Mouse (Mus musculus) adrenal gland, postnatal 4 days (tissue): ENCODE results near the gene Gm45785. TPM values are rescaled to one million over a fixed set of nuclear protein-coding genes. Genes with fewer than 3 reads are reported as not detected.

ENCODE experiments used
- DNase-seq, 2 experiments: peaks; one replicate each; pipeline ENCODE4 v3.0.0; 2021 to 2022; ENCODE audit warnings: low spot score in 2 of 2, mixed read lengths in 2 of 2
- total RNA-seq, 2 experiments: library from RNA; stranded (reverse); gene quantifications; 2 replicates each; pipeline ENCODE4 v1.2.3; 2021

Gene Gm45785
- total RNA-seq, 2 experiments from 2014 or later: 1.2 TPM; not detected in 1

- DNase-seq: no peak
Observed at GRCm38 (mm10) chr7:140858746-140859145, 2.6 kb upstream of the Gm45785 start.

- DNase-seq: no peak
Observed at GRCm38 (mm10) chr7:140857550-140858505, 1.7 kb upstream of the Gm45785 start, which contains the start of gene Bet1l. Gene Bet1l (minus strand): TSS chr7:140857577.

GRCm38 (mm10) chr7:140856785-140857549, 836 bp upstream of the Gm45785 start, which contains the start of gene Ric8a:
Gene Ric8a (plus strand): TSS chr7:140856957.
- DNase-seq: peak; percentile 76 to 84

- DNase-seq: no peak
Observed at GRCm38 (mm10) chr7:140855181-140855580, 950 bp downstream of the Gm45785 start.

GRCm38 (mm10) chr7:140854483-140854882, 1.6 kb downstream of the Gm45785 start:
- DNase-seq: no peak

GRCm38 (mm10) chr7:140853386-140853785, 2.7 kb downstream of the Gm45785 start:
- DNase-seq: no peak

GRCm38 (mm10) chr7:140851916-140852315, 4.2 kb downstream of the Gm45785 start:
- no peak for DNase-seq

- no peak for DNase-seq
Observed at GRCm38 (mm10) chr7:140848591-140848990, 7.5 kb downstream of the Gm45785 start.

GRCm38 (mm10) chr7:140847755-140848580, 8.2 kb downstream of the Gm45785 start, which contains the start of gene Odf3:
Gene Odf3 (plus strand): TSS chr7:140847805.
- peak in 1 of 2 experiments; percentile 62 for DNase-seq

- no peak for DNase-seq
Observed at GRCm38 (mm10) chr7:140846676-140847075, 9.5 kb downstream of the Gm45785 start.

- no peak for DNase-seq
Observed at GRCm38 (mm10) chr7:140845683-140846082, 10.4 kb downstream of the Gm45785 start.

- peak; percentile 85 to 89 for DNase-seq
Observed at GRCm38 (mm10) chr7:140844905-140845665, 11.0 kb downstream of the Gm45785 start, which contains the start of gene Scgb1c1. Gene Scgb1c1 (plus strand): TSS chr7:140845547.

GRCm38 (mm10) chr7:140843806-140844205, 12.3 kb downstream of the Gm45785 start:
- DNase-seq: no peak

- DNase-seq: no peak
Observed at GRCm38 (mm10) chr7:140840750-140841735, 15.1 kb downstream of the Gm45785 start.

- no peak for DNase-seq
Observed at GRCm38 (mm10) chr7:140839556-140839955, 16.6 kb downstream of the Gm45785 start.

GRCm38 (mm10) chr7:140836243-140837115, 19.7 kb downstream of the Gm45785 start:
- no peak for DNase-seq

GRCm38 (mm10) chr7:140835758-140836087, 20.4 kb downstream of the Gm45785 start:
- no peak for DNase-seq
